ENCODE assay signal across 7 mouse cellular contexts in the genomic region with DNA sequence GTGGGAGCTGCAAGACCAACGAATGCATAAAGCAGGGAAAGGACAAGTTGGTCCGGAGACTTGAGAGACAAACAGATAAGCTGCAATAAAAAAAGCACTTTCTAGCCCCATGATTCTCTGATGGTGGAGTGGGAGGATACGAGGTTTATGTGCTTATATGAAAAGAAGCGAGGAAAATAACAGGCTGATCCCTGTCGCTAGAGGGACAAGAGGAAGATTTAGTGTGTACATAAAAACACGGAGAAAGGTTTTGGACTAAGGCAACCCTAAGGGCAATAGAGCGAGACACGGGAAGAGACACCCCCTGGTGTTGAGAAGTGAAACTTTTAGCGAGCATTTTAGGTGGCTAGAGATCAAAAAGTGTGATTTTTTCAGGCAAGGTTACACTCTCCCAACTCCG. TPM values are rescaled to one million over a fixed set of nuclear protein-coding genes. Genes with fewer than 3 reads are reported as not detected.
DNase-seq lines count a peak whose midpoint lies in the region; ATAC-seq and TF ChIP-seq lines count a peak whose summit lies in the region.

No protein-coding gene starts in this region.

- TF ChIP-seq EP300 in ES-Bruce4 (IDR thresholded peaks at IDR 0.05; ENCODE audit: insufficient read depth, low read depth, low read length) = no peak

- no peaks in the 10 kb centered on the region for H3K27me3 ChIP-seq in ES-Bruce4 (ENCODE audit: control insufficient read depth, insufficient read depth, low read length, poor library complexity, severe bottlenecking)
- H3K27me3 ChIP-seq in embryonic facial prominence, embryonic 14.5 days (replicated peaks; ENCODE audit: control insufficient read depth, insufficient read depth, low read length) = no peaks in the 10 kb centered on the region
- H3K27me3 ChIP-seq in hindbrain, postnatal 0 days (ENCODE audit: insufficient read depth, low read length) = peaks cover 6% of the 10 kb centered on the region; the same call in 1 of the 2 replicates
- H3K27me3 ChIP-seq in neural tube, embryonic 15.5 days (replicated peaks) = peaks cover 40% of the 10 kb centered on the region

- DNase-seq in CD4-positive helper T cell, adult 2 months (ENCODE audit: low read depth, low spot score) = peak; percentile 75
- DNase-seq in embryonic facial prominence, embryonic 14.5 days (ENCODE audit: low spot score) = peak; percentile 85
- peak; percentile 46 for DNase-seq in hindbrain, postnatal 0 days (ENCODE audit: low spot score)
- peak; percentile 36 to 61 for DNase-seq in lung, adult 18-20 months
- DNase-seq in ovary, postnatal 10 days (ENCODE audit: low spot score) = no peak

- H3K9ac ChIP-seq in ES-Bruce4 (ENCODE audit: low read depth, poor library complexity, severe bottlenecking) = peak overlapping the region; percentile 96
- H3K9ac ChIP-seq in embryonic facial prominence, embryonic 14.5 days (ENCODE audit: low read depth, low read length) = peak overlapping the region; percentile 84
- H3K9ac ChIP-seq in hindbrain, postnatal 0 days (replicated peaks; ENCODE audit: low read length) = peak overlapping the region; percentile 55
- peak overlapping the region; percentile 60 for H3K9ac ChIP-seq in neural tube, embryonic 15.5 days (replicated peaks)

- peaks cover 2% of the 10 kb centered on the region for H3K4me1 ChIP-seq in ES-Bruce4 (ENCODE audit: control insufficient read depth, insufficient read depth, low read length)
- H3K4me1 ChIP-seq in embryonic facial prominence, embryonic 14.5 days (ENCODE audit: control insufficient read depth, insufficient read depth, low read length) = peaks cover 14% of the 10 kb centered on the region
- H3K4me1 ChIP-seq in hindbrain, postnatal 0 days (ENCODE audit: insufficient read depth, low read length) = peaks cover 4% of the 10 kb centered on the region; the same call in 1 of the 2 replicates
- peaks cover 53% of the 10 kb centered on the region for H3K4me1 ChIP-seq in neural tube, embryonic 15.5 days

- no peak for TF ChIP-seq POLR2A in ES-Bruce4 (IDR thresholded peaks at IDR 0.05; ENCODE audit: insufficient read depth, low read length)

- TF ChIP-seq CTCF in ES-Bruce4 (IDR thresholded peaks at IDR 0.05; ENCODE audit: low read depth, low read length) = no peak
- TF ChIP-seq CTCF in hindbrain, postnatal 0 days (IDR thresholded peaks at IDR 0.05; ENCODE audit: low read depth) = peak; percentile 64

- no peaks in the 10 kb centered on the region for H3K9me3 ChIP-seq in ES-Bruce4 (replicated peaks; ENCODE audit: control insufficient read depth, insufficient read depth, low read length, poor library complexity, severe bottlenecking)
- H3K9me3 ChIP-seq in embryonic facial prominence, embryonic 14.5 days (ENCODE audit: control insufficient read depth, low read length) = no peaks in the 10 kb centered on the region
- no peaks in the 10 kb centered on the region for H3K9me3 ChIP-seq in hindbrain, postnatal 0 days (ENCODE audit: low read length)
- H3K9me3 ChIP-seq in neural tube, embryonic 15.5 days (replicated peaks) = no peaks in the 10 kb centered on the region

- peak overlapping the region; percentile 89 for H3K4me2 ChIP-seq in embryonic facial prominence, embryonic 14.5 days (ENCODE audit: low read depth, low read length)
- H3K4me2 ChIP-seq in hindbrain, postnatal 0 days (ENCODE audit: low read depth, low read length) = peak overlapping the region; percentile 96
- peak overlapping the region; percentile 85 for H3K4me2 ChIP-seq in neural tube, embryonic 15.5 days

- peak; percentile 28; the same call in 1 of the 2 replicates for ATAC-seq in embryonic facial prominence, embryonic 14.5 days (ENCODE audit: low read depth)
- 0 out of 2 replicates have a peak, but pooled peaks have one; percentile 25 for ATAC-seq in hindbrain, postnatal 0 days
- ATAC-seq in neural tube, embryonic 15.5 days (ENCODE audit: low FRiP score) = 0 out of 2 replicates have a peak, but pooled peaks have one; percentile 10

- peak overlapping the region; percentile 90 for H3K27ac ChIP-seq in ES-Bruce4 (ENCODE audit: insufficient read depth, low read length)
- peak overlapping the region; percentile 95 for H3K27ac ChIP-seq in embryonic facial prominence, embryonic 14.5 days (replicated peaks; ENCODE audit: low read depth, low read length)
- peak overlapping the region; percentile 75 for H3K27ac ChIP-seq in hindbrain, postnatal 0 days
- H3K27ac ChIP-seq in neural tube, embryonic 15.5 days (replicated peaks) = peak overlapping the region; percentile 75

- H3K36me3 ChIP-seq in ES-Bruce4 (ENCODE audit: control insufficient read depth, insufficient read depth, low read length, poor library complexity, severe bottlenecking) = peaks cover 18% of the 10 kb centered on the region
- H3K36me3 ChIP-seq in embryonic facial prominence, embryonic 14.5 days (ENCODE audit: control insufficient read depth, insufficient read depth, low read length) = peaks cover 10% of the 10 kb centered on the region
- no peaks in the 10 kb centered on the region; the same call in 1 of the 2 replicates for H3K36me3 ChIP-seq in hindbrain, postnatal 0 days (ENCODE audit: insufficient read depth, low read length)
- H3K36me3 ChIP-seq in neural tube, embryonic 15.5 days = peaks cover 5% of the 10 kb centered on the region; the same call in 1 of the 2 replicates

- peak overlapping the region; percentile 80 for H3K4me3 ChIP-seq in ES-Bruce4 (ENCODE audit: low read depth, low read length)
- H3K4me3 ChIP-seq in embryonic facial prominence, embryonic 14.5 days (ENCODE audit: low read depth, low read length) = peak overlapping the region; percentile 72
- peak overlapping the region; percentile 57 for H3K4me3 ChIP-seq in hindbrain, postnatal 0 days (ENCODE audit: low read length)
- peak overlapping the region; percentile 56 for H3K4me3 ChIP-seq in neural tube, embryonic 15.5 days (replicated peaks)

- under 1% methylated on average over 10 of the region's 10 CpGs for WGBS in embryonic facial prominence, embryonic 14.5 days
- 0% methylated on average over 10 of the region's 10 CpGs for WGBS in hindbrain, postnatal 0 days
- 2% methylated on average over 10 of the region's 10 CpGs for WGBS in neural tube, embryonic 15.5 days

RNA-seq across cellular contexts. Expression of a gene that starts 0.7 kb away (rescaled TPM):
- polyA plus RNA-seq in ES-Bruce4 (2011; ENCODE audit: insufficient read depth, insufficient read length, low read depth, missing spikeins) = 112 TPM in 2 replicates
- polyA plus RNA-seq in embryonic facial prominence, embryonic 14.5 days (2014; fragmentation: Nextera tagmentation; extraction: Ambion mirVana) = 10.7 and 11.7 TPM in 2 replicates
- 9.8 and 11.2 TPM in 2 replicates for total RNA-seq in hindbrain, postnatal 0 days (2014; rRNA removed)
- polyA plus RNA-seq in hindbrain, postnatal 0 days (2015; fragmentation: Nextera tagmentation; extraction: Ambion mirVana) = 5.7 and 6.1 TPM in 2 replicates
- 6.1 and 12.9 TPM in 2 replicates for polyA plus RNA-seq in neural tube, embryonic 15.5 days (2015; fragmentation: Nextera tagmentation; extraction: Ambion mirVana)

RNA-seq across cellular contexts. Expression of a gene that starts 23.6 kb away (rescaled TPM):
- 68.6 and 72.3 TPM in 2 replicates for polyA plus RNA-seq in ES-Bruce4 (2011; ENCODE audit: insufficient read depth, insufficient read length, low read depth, missing spikeins)
- polyA plus RNA-seq in embryonic facial prominence, embryonic 14.5 days (2014; fragmentation: Nextera tagmentation; extraction: Ambion mirVana) = 40.4 and 44.3 TPM in 2 replicates
- 19.1 and 28.9 TPM in 2 replicates for total RNA-seq in hindbrain, postnatal 0 days (2014; rRNA removed)
- polyA plus RNA-seq in hindbrain, postnatal 0 days (2015; fragmentation: Nextera tagmentation; extraction: Ambion mirVana) = 21.2 and 23.8 TPM in 2 replicates
- 20.5 and 34.8 TPM in 2 replicates for polyA plus RNA-seq in neural tube, embryonic 15.5 days (2015; fragmentation: Nextera tagmentation; extraction: Ambion mirVana)

RNA-seq across cellular contexts. Expression of a gene that starts 27.7 kb away (rescaled TPM):
- polyA plus RNA-seq in ES-Bruce4 (2011; ENCODE audit: insufficient read depth, insufficient read length, low read depth, missing spikeins) = 8.4 and 9.2 TPM in 2 replicates
- 4.8 and 5.8 TPM in 2 replicates for polyA plus RNA-seq in embryonic facial prominence, embryonic 14.5 days (2014; fragmentation: Nextera tagmentation; extraction: Ambion mirVana)
- 4.8 and 6.8 TPM in 2 replicates for total RNA-seq in hindbrain, postnatal 0 days (2014; rRNA removed)
- 2.5 and 3.9 TPM in 2 replicates for polyA plus RNA-seq in hindbrain, postnatal 0 days (2015; fragmentation: Nextera tagmentation; extraction: Ambion mirVana)
- polyA plus RNA-seq in neural tube, embryonic 15.5 days (2015; fragmentation: Nextera tagmentation; extraction: Ambion mirVana) = 4.4 and 6.5 TPM in 2 replicates

RNA-seq across cellular contexts. Expression of a gene that starts 39.8 kb away (rescaled TPM):
- polyA plus RNA-seq in ES-Bruce4 (2011; ENCODE audit: insufficient read depth, insufficient read length, low read depth, missing spikeins) = 206 and 225 TPM in 2 replicates
- 332 and 335 TPM in 2 replicates for polyA plus RNA-seq in embryonic facial prominence, embryonic 14.5 days (2014; fragmentation: Nextera tagmentation; extraction: Ambion mirVana)
- 181 and 204 TPM in 2 replicates for total RNA-seq in hindbrain, postnatal 0 days (2014; rRNA removed)
- 411 and 417 TPM in 2 replicates for polyA plus RNA-seq in hindbrain, postnatal 0 days (2015; fragmentation: Nextera tagmentation; extraction: Ambion mirVana)
- polyA plus RNA-seq in neural tube, embryonic 15.5 days (2015; fragmentation: Nextera tagmentation; extraction: Ambion mirVana) = 446 and 448 TPM in 2 replicates

RNA-seq across cellular contexts. Expression of a gene that starts 43.2 kb away (rescaled TPM):
- polyA plus RNA-seq in ES-Bruce4 (2011; ENCODE audit: insufficient read depth, insufficient read length, low read depth, missing spikeins) = 0.21 and 0.64 TPM in 2 replicates
- polyA plus RNA-seq in embryonic facial prominence, embryonic 14.5 days (2014; fragmentation: Nextera tagmentation; extraction: Ambion mirVana) = 0.16 TPM in 1 of 2 replicates, not detected in the other
- total RNA-seq in hindbrain, postnatal 0 days (2014; rRNA removed) = 0.05 TPM in 1 of 2 replicates, not detected in the other
- polyA plus RNA-seq in hindbrain, postnatal 0 days (2015; fragmentation: Nextera tagmentation; extraction: Ambion mirVana) = 0.16 and 0.21 TPM in 2 replicates
- 0.04 and 27.8 TPM in 2 replicates for polyA plus RNA-seq in neural tube, embryonic 15.5 days (2015; fragmentation: Nextera tagmentation; extraction: Ambion mirVana)
